ENCODE assay signal across 21 mouse cellular contexts in genomic region chr8:105241016-105241415, GRCm38 (mm10). TPM values are rescaled to one million over a fixed set of nuclear protein-coding genes. Genes with fewer than 3 reads are reported as not detected.
DNase-seq lines count a peak whose midpoint lies in the region; ATAC-seq and TF ChIP-seq lines count a peak whose summit lies in the region.
"Had no signal": no experiment of that assay in that cellular context is flagged by ENCODE, and none has a peak within 500 bp of the region (broad histone marks: within the 10 kb centered on the region; RNA-seq: fewer than 3 reads in every experiment).

No protein-coding gene starts in this region.

- no peaks in the 10 kb centered on the region for H3K27me3 ChIP-seq in lung, postnatal 0 days (replicated peaks; ENCODE audit: insufficient read depth, low read length)
- H3K27me3 ChIP-seq: CH12.LX, Patski had no signal

- H3K4me1 ChIP-seq in lung, postnatal 0 days (ENCODE audit: insufficient read depth, low read depth, low read length), result no peaks in the 10 kb centered on the region
- peaks cover 4% of the 10 kb centered on the region; the same call in 1 of the 2 replicates for H3K4me1 ChIP-seq in lung, adult 2 months (ENCODE audit: control insufficient read depth, insufficient read depth, low read length)

- no peak for TF ChIP-seq POLR2A in lung, adult 2 months (IDR thresholded peaks at IDR 0.05; ENCODE audit: borderline replicate concordance, extremely low read depth, low read depth, low read length)

- peak; percentile 40 for DNase-seq in lung, postnatal 0 days (ENCODE audit: low spot score)
- DNase-seq in lung, adult 2 months, result no peak
- DNase-seq in lung, postnatal 25 days (ENCODE audit: low spot score), result peak; percentile 70
- no peak for DNase-seq in lung, postnatal 10 days
- peak; percentile 72 for DNase-seq in lung, postnatal 36 days
- DNase-seq in lung, postnatal 14 days, result no peak
- DNase-seq: adrenal gland, adult 2 months; adrenal gland, adult 8-10 months; adrenal gland, postnatal 10 days; adrenal gland, postnatal 14 days; adrenal gland, postnatal 25 days; adrenal gland, postnatal 36 days; B cell, adult 2 months; cerebellum, adult 11 months; cerebellum, adult 11-12 months; cerebellum, adult 18-20 months had no signal

- peak; percentile 77 for ATAC-seq in lung, postnatal 0 days
- ATAC-seq: activated CD4-positive, CD25-positive, alpha-beta regulatory T cell, adult 4 months; CD4-positive, CD25-positive, alpha-beta regulatory T cell, adult 4 months; Patski had no signal

- no peaks in the 10 kb centered on the region for H3K9me3 ChIP-seq in lung, postnatal 0 days (ENCODE audit: low read length)
- H3K9me3 ChIP-seq: G1E had no signal

- H3K27ac ChIP-seq in lung, postnatal 0 days (ENCODE audit: low read length), result no peak overlapping the region

- H3K36me3 ChIP-seq in lung, postnatal 0 days (ENCODE audit: insufficient read depth, low read length), result peaks cover 36% of the 10 kb centered on the region

- H3K4me3 ChIP-seq in lung, postnatal 0 days (ENCODE audit: low read depth, low read length), result no peak overlapping the region
- H3K4me3 ChIP-seq in lung, adult 2 months (replicated peaks; ENCODE audit: extremely low read depth, low read depth, low read length), result no peak overlapping the region

- no peak overlapping the region for H3K4me2 ChIP-seq in lung, postnatal 0 days (replicated peaks; ENCODE audit: low read depth, low read length)

- peak; percentile 69 for TF ChIP-seq EP300 in lung, postnatal 0 days (IDR thresholded peaks at IDR 0.05)

- 65% methylated on average over 7 of the region's 7 CpGs for WGBS in lung, postnatal 0 days
- WGBS in lung, adult 2 months, result 78% methylated on average over 7 of the region's 7 CpGs

- no peak for TF ChIP-seq CTCF in lung, postnatal 0 days (IDR thresholded peaks at IDR 0.05)
- TF ChIP-seq CTCF in lung, adult 2 months (IDR thresholded peaks at IDR 0.05; ENCODE audit: insufficient read depth, low read length), result no peak

- H3K9ac ChIP-seq in lung, postnatal 0 days (replicated peaks; ENCODE audit: low read depth), result no peak overlapping the region

RNA-seq across cellular contexts. Expression of gene B3gnt9, which starts 13.9 kb away (rescaled TPM):
- polyA plus RNA-seq in lung, postnatal 0 days (2015; fragmentation: Nextera tagmentation; extraction: Ambion mirVana), result 24.6 and 24.8 TPM in 2 replicates
- polyA plus RNA-seq in lung, adult 2 months (2012; rRNA removed), result 35.5 and 39.2 TPM in 2 replicates

RNA-seq across cellular contexts. Expression of gene D230025D16Rik, which starts 16.1 kb away (rescaled TPM):
- 82.6 and 91.3 TPM in 2 replicates for polyA plus RNA-seq in lung, postnatal 0 days (2015; fragmentation: Nextera tagmentation; extraction: Ambion mirVana)
- 56.8 and 64.8 TPM in 2 replicates for polyA plus RNA-seq in lung, adult 2 months (2012; rRNA removed)

RNA-seq across cellular contexts. Expression of gene Tradd, which starts 23.4 kb away (rescaled TPM):
- polyA plus RNA-seq in lung, postnatal 0 days (2015; fragmentation: Nextera tagmentation; extraction: Ambion mirVana), result 35.5 and 35.8 TPM in 2 replicates
- 21.3 and 23.8 TPM in 2 replicates for polyA plus RNA-seq in lung, adult 2 months (2012; rRNA removed)

RNA-seq across cellular contexts. Expression of gene Fbxl8, which starts 23.4 kb away (rescaled TPM):
- polyA plus RNA-seq in lung, postnatal 0 days (2015; fragmentation: Nextera tagmentation; extraction: Ambion mirVana), result 6.0 and 6.6 TPM in 2 replicates
- polyA plus RNA-seq in lung, adult 2 months (2012; rRNA removed), result 15.5 and 16.8 TPM in 2 replicates

RNA-seq across cellular contexts. Expression of gene Hsf4, which starts 28.6 kb away (rescaled TPM):
- polyA plus RNA-seq in lung, postnatal 0 days (2015; fragmentation: Nextera tagmentation; extraction: Ambion mirVana), result 1.7 and 2.0 TPM in 2 replicates
- 20.3 and 22.1 TPM in 2 replicates for polyA plus RNA-seq in lung, adult 2 months (2012; rRNA removed)

Comparison
In these comparisons a context has a peak if more than half of its experiments do, and no peak if none do; other contexts are left out.
1. DNase-seq: peak in lung, postnatal 0 days (single experiment), lung, postnatal 25 days (single experiment) and lung, postnatal 36 days (single experiment); none in lung, adult 2 months (single experiment), lung, postnatal 10 days (single experiment) and lung, postnatal 14 days (single experiment).